Mouse (Mus musculus) midbrain, embryonic 13.5 days (tissue): ENCODE measurements around the gene Smarca2. TPM values are rescaled to one million over a fixed set of nuclear protein-coding genes. Genes with fewer than 3 reads are reported as not detected.
"Not testable (repeated sequence)": the region's sequence is repeated elsewhere in the genome, so short reads cannot be mapped to it uniquely, and the experiment has no call there.

Experiments
- ATAC-seq: fragments of 200-750 bp; cut with Nextera tagmentation; 2 replicates; pipeline ENCODE4 v1.8.0; 2017; ENCODE audit warnings: mild to moderate bottlenecking, moderate TSS enrichment, moderate library complexity
- H3K27ac ChIP-seq: fragments of 300-500 bp; sonication (generic); 2 replicates; pipeline ENCODE4 v1.5.1; 2015; ENCODE audit warnings: inconsistent platforms, mild to moderate bottlenecking, moderate library complexity
- H3K27me3 ChIP-seq: fragments of 300-500 bp; sonication (generic); 2 replicates; pipeline ENCODE4 v1.6.1; 2015; ENCODE audit warnings: mild to moderate bottlenecking, inconsistent platforms
- H3K36me3 ChIP-seq: fragments of 300-500 bp; sonication (generic); 2 replicates; pipeline ENCODE4 v1.6.1; 2015; ENCODE audit warnings: mild to moderate bottlenecking, inconsistent platforms
- H3K4me1 ChIP-seq: fragments of 300-500 bp; sonication (generic); replicated peaks from 2 replicates; pipeline ENCODE4 v1.6.1; 2015; ENCODE audit warnings: inconsistent platforms
- H3K4me2 ChIP-seq: fragments of 300-500 bp; sonication (generic); replicated peaks from 2 replicates; pipeline ENCODE4 v1.6.1; 2015; ENCODE audit warnings: moderate library complexity, mild to moderate bottlenecking, inconsistent platforms
- H3K4me3 ChIP-seq: fragments of 300-500 bp; sonication (generic); replicated peaks from 2 replicates; pipeline ENCODE4 v1.5.1; 2015; ENCODE audit warnings: mild to moderate bottlenecking, inconsistent platforms
- H3K9ac ChIP-seq: fragments of 300-500 bp; sonication (generic); replicated peaks from 2 replicates; pipeline ENCODE4 v1.6.1; 2015; ENCODE audit warnings: mild to moderate bottlenecking, inconsistent platforms
- H3K9me3 ChIP-seq: fragments of 300-500 bp; sonication (generic); 2 replicates; pipeline ENCODE4 v1.6.1; 2016; ENCODE audit warnings: mild to moderate bottlenecking, inconsistent platforms
- WGBS: fragments of 180-500 bp; shearing (Covaris S2); methylation state at CpG from one replicate; pipeline ENCODE4 v1.1.7; 2015; 5-methylcytosine and 5-hydroxymethylcytosine counted together
- polyA plus RNA-seq: library from polyadenylated mRNA; unstranded; fragments of >200 nt; fragmentation: Nextera tagmentation; extraction: Ambion mirVana; gene quantifications from 2 replicates; pipeline ENCODE4 v1.2.1, GENCODE M21; 2015

Smarca2 gene
- polyA plus RNA-seq, 1 experiment from 2014 or later, result 109 TPM

GRCm38 (mm10) chr19:26733546-26734100 lies 128.8 kb downstream of the Smarca2 start:
- ATAC-seq, result no peak
- 65% methylated on average over 7 of the region's 7 CpGs for WGBS
- Histone ChIP-seq H3K4me2 (no peak overlapping the region), H3K9me3 (no peaks in the 10 kb centered on the region), H3K9ac (no peak overlapping the region), H3K27ac (no peak overlapping the region), H3K27me3 (no peaks in the 10 kb centered on the region), H3K4me3 (no peak overlapping the region), H3K36me3 (no peaks in the 10 kb centered on the region), H3K4me1 (peaks cover 20% of the 10 kb centered on the region)

- H3K27me3 ChIP-seq, result no peaks in the 10 kb centered on the region
- peaks cover 20% of the 10 kb centered on the region for H3K4me1 ChIP-seq
- no peaks in the 10 kb centered on the region for H3K36me3 ChIP-seq
- ATAC-seq, result peak; percentile 65
- no peak overlapping the region for H3K4me3 ChIP-seq
- peak overlapping the region; percentile 59 for H3K27ac ChIP-seq
- H3K9me3 ChIP-seq, result no peaks in the 10 kb centered on the region
- 62% methylated on average over 10 of the region's 10 CpGs for WGBS
- no peak overlapping the region for H3K4me2 ChIP-seq
- H3K9ac ChIP-seq, result no peak overlapping the region
These were observed 129.9 kb downstream of the Smarca2 start for GRCm38 (mm10) chr19:26734704-26735109.

DNA sequence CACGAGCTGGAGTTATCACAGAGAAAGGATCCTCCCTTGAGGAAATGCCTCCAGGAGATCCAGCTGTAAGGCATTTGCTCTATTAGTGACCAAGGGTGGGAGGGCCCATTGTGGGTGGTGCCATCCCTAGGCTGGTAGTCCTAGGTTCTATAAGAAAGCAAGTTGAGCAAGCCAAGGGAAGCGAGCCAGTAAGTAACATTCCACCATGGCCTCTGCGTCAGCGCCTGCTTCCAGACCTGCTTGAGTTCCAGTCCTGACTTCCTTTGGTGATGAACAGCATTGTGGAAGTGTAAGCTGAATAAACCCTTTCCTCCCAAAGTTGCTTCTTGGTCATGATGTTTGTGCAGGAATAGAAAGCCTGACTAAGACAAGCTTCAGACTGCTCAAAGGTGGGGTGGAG lies 140.2 kb downstream of the Smarca2 start:
- not testable (repeated sequence) for H3K36me3 ChIP-seq, H3K9me3 ChIP-seq, H3K4me2 ChIP-seq, ATAC-seq, H3K9ac ChIP-seq, H3K27ac ChIP-seq, H3K27me3 ChIP-seq, H3K4me3 ChIP-seq
- peaks cover 18% of the 10 kb centered on the region for H3K4me1 ChIP-seq
- WGBS, result 98% methylated on average over 4 of the region's 4 CpGs

GRCm38 (mm10) chr19:26745567-26745966 lies 140.7 kb downstream of the Smarca2 start:
- no peaks in the 10 kb centered on the region; the same call in 1 of the 2 replicates for H3K27me3 ChIP-seq
- ATAC-seq, result no peak
- no peaks in the 10 kb centered on the region for H3K36me3 ChIP-seq
- no peak overlapping the region for H3K4me2 ChIP-seq
- no peaks in the 10 kb centered on the region for H3K9me3 ChIP-seq
- peak overlapping the region; percentile 100 for H3K27ac ChIP-seq
- WGBS, result 91% methylated on average over 7 of the region's 7 CpGs
- no peak overlapping the region for H3K4me3 ChIP-seq
- no peak overlapping the region for H3K9ac ChIP-seq
- peaks cover 23% of the 10 kb centered on the region for H3K4me1 ChIP-seq

DNA sequence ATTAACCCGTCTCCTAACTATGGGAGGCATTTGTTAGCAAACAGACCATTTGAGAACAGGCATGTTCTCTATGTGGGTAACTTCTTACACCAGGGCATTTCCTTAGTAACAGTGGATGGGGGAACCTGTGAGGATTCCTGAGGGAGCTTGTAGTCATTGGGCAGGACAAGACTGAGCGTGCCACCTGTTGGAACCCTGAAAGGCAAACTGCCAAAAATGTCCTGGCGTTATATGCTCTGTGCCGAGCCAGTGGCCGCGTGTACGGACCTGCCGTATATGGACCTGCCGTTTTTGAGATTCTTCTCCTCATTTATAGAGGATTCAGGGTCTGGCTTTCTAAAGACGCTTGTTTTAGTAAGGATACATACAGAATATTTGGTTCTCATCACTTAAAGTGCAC lies 141.4 kb downstream of the Smarca2 start:
- no peak overlapping the region for H3K4me3 ChIP-seq
- peaks cover 28% of the 10 kb centered on the region for H3K4me1 ChIP-seq
- peak overlapping the region; percentile 100 for H3K27ac ChIP-seq
- H3K9me3 ChIP-seq, result no peaks in the 10 kb centered on the region
- ATAC-seq, result no peak
- 90% methylated on average over 10 of the region's 10 CpGs for WGBS
- peak overlapping the region; percentile 74; the same call in 1 of the 2 replicates for H3K9ac ChIP-seq
- H3K36me3 ChIP-seq, result no peaks in the 10 kb centered on the region
- H3K4me2 ChIP-seq, result 0 out of 2 replicates have a peak overlapping the region, but pooled peaks have one; percentile 58
- H3K27me3 ChIP-seq, result no peaks in the 10 kb centered on the region; the same call in 1 of the 2 replicates

DNA sequence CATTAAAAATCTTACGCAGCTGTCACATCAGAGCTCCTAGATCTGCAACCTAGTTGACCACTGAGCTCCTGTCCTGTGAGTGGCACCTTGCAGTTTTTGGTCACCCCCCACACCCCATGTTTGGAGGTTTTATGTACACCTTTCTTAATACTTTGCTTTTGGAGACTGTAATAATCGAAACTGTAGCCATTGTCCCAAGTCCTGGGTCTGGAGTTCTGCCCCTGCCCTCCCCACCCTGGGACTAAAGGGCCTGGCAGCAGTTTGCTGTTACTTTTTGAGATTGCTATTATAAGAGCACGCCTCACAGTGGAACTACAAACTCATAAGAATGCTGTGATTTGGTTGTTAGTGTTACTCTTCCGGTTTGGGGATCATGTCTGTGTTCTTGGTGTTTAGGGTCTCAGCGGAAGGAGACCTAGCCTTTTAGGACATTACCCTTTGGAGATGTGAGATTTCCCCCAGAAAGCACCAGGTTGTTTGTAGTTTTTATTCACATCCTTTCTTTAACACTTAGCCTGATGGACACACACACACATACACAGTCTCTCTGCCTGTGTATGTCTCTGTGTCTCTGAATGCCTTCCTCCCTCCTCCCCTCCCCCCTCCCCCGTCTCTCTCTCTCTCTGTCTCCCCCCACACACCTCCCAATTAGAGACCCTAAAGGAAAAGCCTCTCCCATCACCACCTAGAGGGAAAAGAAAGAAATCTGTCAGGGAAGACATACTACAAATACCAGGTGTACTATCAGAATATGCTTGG lies 142.0 kb downstream of the Smarca2 start:
- Histone ChIP-seq H3K4me3 (peak overlapping the region; percentile 44), H3K9me3 (no peaks in the 10 kb centered on the region), H3K27me3 (no peaks in the 10 kb centered on the region; the same call in 1 of the 2 replicates), H3K27ac (peak overlapping the region; percentile 100), H3K4me1 (peaks cover 34% of the 10 kb centered on the region), H3K9ac (peak overlapping the region; percentile 74), H3K36me3 (no peaks in the 10 kb centered on the region), H3K4me2 (peak overlapping the region; percentile 58)
- 48% methylated on average over 6 of the region's 6 CpGs for WGBS
- peak; percentile 57 for ATAC-seq

GRCm38 (mm10) chr19:26747571-26748539 lies 143.0 kb downstream of the Smarca2 start:
- under 1% methylated on average over 36 of the region's 36 CpGs for WGBS
- no peaks in the 10 kb centered on the region for H3K9me3 ChIP-seq
- peak overlapping the region; percentile 44 for H3K4me3 ChIP-seq
- peaks cover 35% of the 10 kb centered on the region for H3K4me1 ChIP-seq
- no peaks in the 10 kb centered on the region; the same call in 1 of the 2 replicates for H3K27me3 ChIP-seq
- H3K4me2 ChIP-seq, result peak overlapping the region; percentile 58
- no peaks in the 10 kb centered on the region for H3K36me3 ChIP-seq
- peak overlapping the region; percentile 74 for H3K9ac ChIP-seq
- peak; percentile 96 for ATAC-seq
- H3K27ac ChIP-seq, result peak overlapping the region; percentile 100

GRCm38 (mm10) chr19:26748676-26749075 lies 143.8 kb downstream of the Smarca2 start:
- WGBS, result under 1% methylated on average over 6 of the region's 6 CpGs
- H3K4me1 ChIP-seq, result peaks cover 42% of the 10 kb centered on the region
- ATAC-seq, result no peak

DNA sequence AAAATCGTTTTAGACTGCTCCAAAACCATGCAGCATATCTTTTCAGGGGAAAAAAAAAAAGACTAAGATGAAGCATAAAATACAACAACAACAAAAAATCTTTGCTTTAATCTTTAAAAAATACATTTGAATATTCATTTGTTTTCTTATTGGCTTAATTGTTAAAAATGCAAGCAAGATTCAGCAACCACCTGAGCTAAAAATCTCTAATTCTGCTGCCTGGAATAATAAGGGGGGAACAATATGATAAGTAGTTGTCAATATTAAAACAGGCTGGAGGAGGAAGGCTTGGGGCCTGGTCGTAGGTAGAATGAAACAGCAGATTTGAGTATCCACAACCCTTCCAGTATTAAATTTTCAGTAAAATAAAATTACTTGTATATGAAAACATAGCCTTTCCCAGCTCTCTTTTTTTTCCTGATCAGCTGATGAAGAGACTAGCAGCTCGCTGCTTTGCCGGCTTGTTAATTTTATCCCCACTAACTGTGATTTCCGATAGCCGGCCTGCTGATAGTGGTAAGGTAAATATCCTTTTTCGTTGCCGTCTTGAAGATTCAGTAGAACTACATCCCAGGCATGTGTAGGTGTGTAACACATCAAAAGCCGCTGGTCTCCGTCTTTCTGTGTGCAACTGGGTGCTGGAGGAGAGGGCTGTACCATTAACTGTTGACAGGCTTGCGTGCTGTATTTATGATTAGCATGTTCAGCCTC lies 144.7 kb downstream of the Smarca2 start:
- WGBS, result 12% methylated on average over 11 of the region's 11 CpGs
- Histone ChIP-seq H3K36me3 (no peaks in the 10 kb centered on the region), H3K9ac (peak overlapping the region; percentile 74), H3K4me2 (peak overlapping the region; percentile 58), H3K27ac (peak overlapping the region; percentile 100), H3K4me1 (peaks cover 51% of the 10 kb centered on the region), H3K27me3 (no peaks in the 10 kb centered on the region; the same call in 1 of the 2 replicates), H3K4me3 (peak overlapping the region; percentile 44), H3K9me3 (no peaks in the 10 kb centered on the region)
- peak; percentile 4; the same call in 1 of the 2 replicates for ATAC-seq

More at GRCm38 (mm10) chr19:26748676-26749075, 143.8 kb downstream of the Smarca2 start:
- peak overlapping the region; percentile 100 for H3K27ac ChIP-seq
- peak overlapping the region; percentile 58 for H3K4me2 ChIP-seq
- peak overlapping the region; percentile 44 for H3K4me3 ChIP-seq
- H3K9ac ChIP-seq, result peak overlapping the region; percentile 74
- no peaks in the 10 kb centered on the region for H3K36me3 ChIP-seq
- no peaks in the 10 kb centered on the region for H3K9me3 ChIP-seq
- H3K27me3 ChIP-seq, result no peaks in the 10 kb centered on the region; the same call in 1 of the 2 replicates

DNA sequence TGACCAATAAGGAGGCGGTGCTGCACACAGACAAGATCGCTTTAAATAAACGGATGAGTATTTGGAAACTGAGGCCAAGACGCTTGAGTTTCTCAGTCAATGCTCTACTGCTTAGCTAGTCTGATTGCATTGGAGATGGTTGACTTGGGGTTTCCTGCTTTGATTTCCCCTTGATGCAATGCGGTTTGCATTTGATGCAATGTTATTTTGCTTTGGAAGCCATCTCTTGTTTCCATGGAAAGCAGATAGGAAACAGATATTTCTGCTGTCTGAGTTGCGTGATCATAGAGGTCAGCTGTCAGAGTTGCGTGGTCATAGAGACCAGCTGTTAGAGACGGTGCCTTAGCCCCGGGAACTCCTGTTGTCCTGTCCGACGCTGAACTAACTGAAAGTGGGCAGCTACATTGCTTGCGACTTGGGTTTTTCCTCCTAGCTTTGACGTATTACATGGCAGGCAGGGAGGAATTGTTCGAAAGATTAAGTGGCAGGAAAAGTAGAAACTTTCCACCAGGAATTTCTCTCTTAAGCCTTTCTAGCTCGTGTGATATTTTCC lies 147.8 kb downstream of the Smarca2 start:
- H3K27ac ChIP-seq, result no peak overlapping the region
- H3K27me3 ChIP-seq, result no peaks in the 10 kb centered on the region
- H3K4me2 ChIP-seq, result no peak overlapping the region
- no peak overlapping the region for H3K9ac ChIP-seq
- no peaks in the 10 kb centered on the region for H3K9me3 ChIP-seq
- peaks cover 6% of the 10 kb centered on the region for H3K36me3 ChIP-seq
- no peak overlapping the region for H3K4me3 ChIP-seq
- WGBS, result 92% methylated on average over 15 of the region's 15 CpGs
- ATAC-seq, result no peak
- peaks cover 39% of the 10 kb centered on the region for H3K4me1 ChIP-seq
